Mouse (Mus musculus): ENCODE results near the gene Itgae.

GRCm38 (mm10) chr11:73172186-73172585, 81.8 kb downstream of the Itgae start:
- TF ChIP-seq CTCF (IDR thresholded peaks at IDR 0.05; ENCODE audit: borderline replicate concordance, insufficient read depth, low read depth, low read length): no peak
- no peak for TF ChIP-seq POLR2A (IDR thresholded peaks at IDR 0.05; ENCODE audit: borderline replicate concordance, insufficient read depth, low read length)

Measured in cerebellum, adult 2 months (tissue).